Mouse (Mus musculus) myocyte (in vitro differentiated cells): ENCODE data around the gene Fam214a.

Source experiments
- E2F4 ChIP-seq: IDR thresholded peaks from one replicate; pipeline ENCODE4 v1.6.1; 2011; ENCODE audit warnings: mild to moderate bottlenecking, control low read depth, moderate library complexity; ENCODE audit not compliant: insufficient read depth
- MAX ChIP-seq: IDR thresholded peaks from one replicate; pipeline ENCODE4 v1.6.1; 2011; ENCODE audit warnings: low read depth, mild to moderate bottlenecking, control low read depth
- MYOG ChIP-seq, 3 experiments: IDR thresholded peaks; one replicate each; pipeline ENCODE4 v1.6.1; 2011; ENCODE audit warnings: control low read depth in 2 of 3, low read depth in 2 of 3, mild to moderate bottlenecking in 2 of 3; ENCODE audit not compliant: insufficient read length in 2 of 3, control insufficient read depth in 1 of 3, insufficient read depth in 1 of 3
- POLR2A ChIP-seq: IDR thresholded peaks from one replicate; pipeline ENCODE4 v1.6.1; 2011; ENCODE audit warnings: low read depth, mild to moderate bottlenecking, control low read depth, moderate library complexity; ENCODE audit not compliant: insufficient read length
- POLR2AphosphoS2 ChIP-seq: IDR thresholded peaks from one replicate; pipeline ENCODE4 v1.6.1; 2011; ENCODE audit warnings: low read depth, control low read depth; ENCODE audit not compliant: insufficient read length
- REST ChIP-seq: IDR thresholded peaks from one replicate; pipeline ENCODE4 v1.6.1; 2011; ENCODE audit warnings: mild to moderate bottlenecking, control low read depth, moderate library complexity; ENCODE audit not compliant: insufficient read depth, insufficient read length
- SRF ChIP-seq: IDR thresholded peaks from one replicate; pipeline ENCODE4 v1.6.1; 2011; ENCODE audit warnings: low read depth; ENCODE audit not compliant: control insufficient read depth, insufficient read length
- USF1 ChIP-seq: IDR thresholded peaks from one replicate; pipeline ENCODE4 v1.6.1; 2011; ENCODE audit warnings: low read depth, mild to moderate bottlenecking, control low read depth, moderate library complexity

DNA sequence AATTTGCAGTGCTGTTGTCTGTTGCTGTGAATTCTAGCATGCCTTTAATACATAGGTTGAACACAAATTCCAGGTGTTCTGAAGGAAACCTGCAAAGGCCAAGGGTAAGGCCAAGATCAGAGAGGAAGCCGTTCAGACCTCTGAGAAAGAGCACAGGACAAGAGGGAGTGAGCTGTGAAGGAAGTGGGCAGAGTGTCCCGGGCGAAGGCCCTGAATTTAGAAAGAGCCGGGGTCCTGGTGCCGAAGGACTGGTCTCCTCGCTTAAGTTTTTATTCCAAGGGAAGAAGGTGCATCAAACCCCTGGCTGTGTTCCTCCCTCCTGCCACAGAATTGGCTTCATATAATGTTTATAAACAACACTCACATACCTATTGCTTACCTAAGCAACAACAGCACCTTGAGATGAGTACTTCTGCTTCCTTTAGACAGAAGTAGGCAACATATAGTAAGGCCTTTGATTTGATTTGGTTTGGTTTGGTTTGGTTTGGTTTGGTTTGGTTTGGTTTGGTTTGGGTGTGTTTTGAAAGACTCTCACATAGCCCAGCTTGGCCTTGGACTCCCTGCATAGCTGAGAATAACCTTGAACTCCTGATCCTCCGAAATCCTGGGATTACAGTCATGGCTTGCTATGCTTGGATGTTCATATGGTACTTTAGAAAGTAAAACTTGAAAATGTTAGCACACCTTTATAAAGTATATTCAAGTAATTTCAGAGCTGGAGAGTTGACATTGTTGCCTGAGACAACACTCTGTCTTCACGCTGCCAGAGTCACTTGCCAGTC, 16.2 kb downstream of the Fam214a start:
- no peak for TF ChIP-seq SRF
- no peak for TF ChIP-seq POLR2A
- TF ChIP-seq REST, result no peak
- TF ChIP-seq USF1, result no peak
- no peak for TF ChIP-seq POLR2AphosphoS2
- no peak for TF ChIP-seq E2F4
- no peak for TF ChIP-seq MYOG (IDR thresholded peaks at IDR 0.05; ENCODE audit: control insufficient read depth in 1 of 3, insufficient read depth in 1 of 3, insufficient read length in 2 of 3, low read depth in 2 of 3)
- TF ChIP-seq MAX, result no peak
